Mouse (Mus musculus): ENCODE measurements around the gene Cdt1. TPM values are rescaled to one million over a fixed set of nuclear protein-coding genes. Genes with fewer than 3 reads are reported as not detected.
"Not testable (repeated sequence)": the region's sequence is repeated elsewhere in the genome, so short reads cannot be mapped to it uniquely, and the experiment has no call there.

Gene Cdt1
- polyA plus RNA-seq, 1 experiment from 2014 or later, result 12.8 TPM

- no peak overlapping the region for H3K27ac ChIP-seq (ENCODE audit: low read depth, low read length)
- peaks cover 13% of the 10 kb centered on the region for H3K4me1 ChIP-seq (ENCODE audit: control insufficient read depth, insufficient read depth, low read length)
- peaks cover 36% of the 10 kb centered on the region for H3K36me3 ChIP-seq (ENCODE audit: control insufficient read depth, insufficient read depth, low read length)
- H3K9ac ChIP-seq (ENCODE audit: low read length), result no peak overlapping the region
- H3K4me2 ChIP-seq (ENCODE audit: low read length), result no peak overlapping the region
- no peak overlapping the region for H3K4me3 ChIP-seq (ENCODE audit: low read depth, low read length)
- no peaks in the 10 kb centered on the region for H3K27me3 ChIP-seq (replicated peaks; ENCODE audit: control insufficient read depth, insufficient read depth, low read length)
- no peaks in the 10 kb centered on the region for H3K9me3 ChIP-seq (replicated peaks; ENCODE audit: control insufficient read depth, low read length)
- no peak for DNase-seq (ENCODE audit: low spot score)
- no peak for ATAC-seq
- WGBS, result 97% methylated on average over 16 of the region's 16 CpGs
Measured at GRCm38 (mm10) chr8:122569996-122570395, 2.2 kb downstream of the Cdt1 start.

- Histone ChIP-seq H3K27ac (ENCODE audit: low read depth, low read length) (no peak overlapping the region), H3K4me1 (ENCODE audit: control insufficient read depth, insufficient read depth, low read length) (peaks cover 23% of the 10 kb centered on the region), H3K4me2 (ENCODE audit: low read length) (no peak overlapping the region), H3K9ac (ENCODE audit: low read length) (no peak overlapping the region), H3K27me3 (replicated peaks; ENCODE audit: control insufficient read depth, insufficient read depth, low read length) (no peaks in the 10 kb centered on the region), H3K36me3 (ENCODE audit: control insufficient read depth, insufficient read depth, low read length) (peaks cover 36% of the 10 kb centered on the region), H3K4me3 (ENCODE audit: low read depth, low read length) (no peak overlapping the region), H3K9me3 (replicated peaks; ENCODE audit: control insufficient read depth, low read length) (no peaks in the 10 kb centered on the region)
- 96% methylated on average over 11 of the region's 11 CpGs for WGBS
- ATAC-seq (no peak), DNase-seq (ENCODE audit: low spot score) (no peak)
Measured at GRCm38 (mm10) chr8:122571153-122571552, 3.3 kb downstream of the Cdt1 start.

GRCm38 (mm10) chr8:122571750-122572267 lies 4.0 kb downstream of the Cdt1 start:
- ATAC-seq (no peak), DNase-seq (ENCODE audit: low spot score) (no peak)
- Histone ChIP-seq H3K4me3 (ENCODE audit: low read depth, low read length) (no peak overlapping the region), H3K36me3 (ENCODE audit: control insufficient read depth, insufficient read depth, low read length) (peaks cover 36% of the 10 kb centered on the region), H3K9ac (ENCODE audit: low read length) (no peak overlapping the region), H3K27me3 (replicated peaks; ENCODE audit: control insufficient read depth, insufficient read depth, low read length) (no peaks in the 10 kb centered on the region), H3K9me3 (replicated peaks; ENCODE audit: control insufficient read depth, low read length) (no peaks in the 10 kb centered on the region), H3K27ac (ENCODE audit: low read depth, low read length) (no peak overlapping the region), H3K4me1 (ENCODE audit: control insufficient read depth, insufficient read depth, low read length) (peaks cover 19% of the 10 kb centered on the region), H3K4me2 (ENCODE audit: low read length) (no peak overlapping the region)
- 95% methylated on average over 17 of the region's 17 CpGs for WGBS

GRCm38 (mm10) chr8:122572751-122573150 lies 4.9 kb downstream of the Cdt1 start:
- 91% methylated on average over 3 of the region's 3 CpGs for WGBS
- no peaks in the 10 kb centered on the region for H3K9me3 ChIP-seq (replicated peaks; ENCODE audit: control insufficient read depth, low read length)
- no peak overlapping the region for H3K9ac ChIP-seq (ENCODE audit: low read length)
- no peak overlapping the region for H3K4me3 ChIP-seq (ENCODE audit: low read depth, low read length)
- ATAC-seq (no peak), DNase-seq (ENCODE audit: low spot score) (no peak)
- H3K36me3 ChIP-seq (ENCODE audit: control insufficient read depth, insufficient read depth, low read length), result peaks cover 36% of the 10 kb centered on the region
- H3K4me2 ChIP-seq (ENCODE audit: low read length), result no peak overlapping the region
- no peaks in the 10 kb centered on the region for H3K27me3 ChIP-seq (replicated peaks; ENCODE audit: control insufficient read depth, insufficient read depth, low read length)
- peaks cover 17% of the 10 kb centered on the region for H3K4me1 ChIP-seq (ENCODE audit: control insufficient read depth, insufficient read depth, low read length)
- no peak overlapping the region for H3K27ac ChIP-seq (ENCODE audit: low read depth, low read length)

- not testable (repeated sequence) for H3K27ac ChIP-seq (ENCODE audit: low read depth, low read length); H3K9me3 ChIP-seq (replicated peaks; ENCODE audit: control insufficient read depth, low read length); H3K27me3 ChIP-seq (replicated peaks; ENCODE audit: control insufficient read depth, insufficient read depth, low read length); ATAC-seq; H3K9ac ChIP-seq (ENCODE audit: low read length); H3K4me3 ChIP-seq (ENCODE audit: low read depth, low read length); H3K4me2 ChIP-seq (ENCODE audit: low read length)
- peaks cover 17% of the 10 kb centered on the region for H3K4me1 ChIP-seq (ENCODE audit: control insufficient read depth, insufficient read depth, low read length)
- peak; percentile 29 for DNase-seq (ENCODE audit: low spot score)
- H3K36me3 ChIP-seq (ENCODE audit: control insufficient read depth, insufficient read depth, low read length), result peaks cover 36% of the 10 kb centered on the region
- 23% methylated on average over 4 of the region's 4 CpGs for WGBS
Measured at GRCm38 (mm10) chr8:122573176-122573575, 5.4 kb downstream of the Cdt1 start.

- no peak overlapping the region for H3K27ac ChIP-seq (ENCODE audit: low read depth, low read length)
Measured at GRCm38 (mm10) chr8:122573577-122573976, 5.8 kb downstream of the Cdt1 start.

GRCm38 (mm10) chr8:122574264-122574663 lies 6.4 kb downstream of the Cdt1 start:
- Histone ChIP-seq H3K9ac (ENCODE audit: low read length) (no peak overlapping the region), H3K27ac (ENCODE audit: low read depth, low read length) (no peak overlapping the region), H3K4me1 (ENCODE audit: control insufficient read depth, insufficient read depth, low read length) (peaks cover 16% of the 10 kb centered on the region), H3K27me3 (replicated peaks; ENCODE audit: control insufficient read depth, insufficient read depth, low read length) (no peaks in the 10 kb centered on the region), H3K4me2 (ENCODE audit: low read length) (no peak overlapping the region), H3K4me3 (ENCODE audit: low read depth, low read length) (no peak overlapping the region), H3K36me3 (ENCODE audit: control insufficient read depth, insufficient read depth, low read length) (peaks cover 36% of the 10 kb centered on the region), H3K9me3 (replicated peaks; ENCODE audit: control insufficient read depth, low read length) (no peaks in the 10 kb centered on the region)
- DNase-seq (ENCODE audit: low spot score) (no peak), ATAC-seq (no peak)
- WGBS, result 70% methylated on average over 3 of the region's 3 CpGs

More at GRCm38 (mm10) chr8:122573577-122573976, 5.8 kb downstream of the Cdt1 start:
- Histone ChIP-seq H3K4me3 (ENCODE audit: low read depth, low read length) (no peak overlapping the region), H3K9ac (ENCODE audit: low read length) (no peak overlapping the region), H3K4me2 (ENCODE audit: low read length) (no peak overlapping the region), H3K9me3 (replicated peaks; ENCODE audit: control insufficient read depth, low read length) (no peaks in the 10 kb centered on the region), H3K4me1 (ENCODE audit: control insufficient read depth, insufficient read depth, low read length) (peaks cover 17% of the 10 kb centered on the region), H3K36me3 (ENCODE audit: control insufficient read depth, insufficient read depth, low read length) (peaks cover 36% of the 10 kb centered on the region), H3K27me3 (replicated peaks; ENCODE audit: control insufficient read depth, insufficient read depth, low read length) (no peaks in the 10 kb centered on the region)
- 43% methylated on average over 9 of the region's 9 CpGs for WGBS
- ATAC-seq (no peak), DNase-seq (ENCODE audit: low spot score) (no peak)

GRCm38 (mm10) chr8:122574667-122575251 lies 6.9 kb downstream of the Cdt1 start:
- no peak overlapping the region for H3K4me2 ChIP-seq (ENCODE audit: low read length)
- no peak for ATAC-seq

GRCm38 (mm10) chr8:122575286-122575685 lies 7.5 kb downstream of the Cdt1 start:
- Histone ChIP-seq H3K4me1 (ENCODE audit: control insufficient read depth, insufficient read depth, low read length) (peaks cover 15% of the 10 kb centered on the region), H3K4me2 (ENCODE audit: low read length) (peak overlapping the region; percentile 83), H3K27ac (ENCODE audit: low read depth, low read length) (no peak overlapping the region), H3K4me3 (ENCODE audit: low read depth, low read length) (no peak overlapping the region), H3K9ac (ENCODE audit: low read length) (no peak overlapping the region), H3K9me3 (replicated peaks; ENCODE audit: control insufficient read depth, low read length) (no peaks in the 10 kb centered on the region), H3K36me3 (ENCODE audit: control insufficient read depth, insufficient read depth, low read length) (peaks cover 30% of the 10 kb centered on the region), H3K27me3 (replicated peaks; ENCODE audit: control insufficient read depth, insufficient read depth, low read length) (no peaks in the 10 kb centered on the region)
- DNase-seq (ENCODE audit: low spot score) (no peak), ATAC-seq (no peak)
- WGBS, result 83% methylated on average over 8 of the region's 8 CpGs

More at GRCm38 (mm10) chr8:122574667-122575251, 6.9 kb downstream of the Cdt1 start:
- H3K36me3 ChIP-seq (ENCODE audit: control insufficient read depth, insufficient read depth, low read length), result peaks cover 36% of the 10 kb centered on the region
- H3K9ac ChIP-seq (ENCODE audit: low read length), result no peak overlapping the region
- H3K4me3 ChIP-seq (ENCODE audit: low read depth, low read length), result no peak overlapping the region
- no peaks in the 10 kb centered on the region for H3K27me3 ChIP-seq (replicated peaks; ENCODE audit: control insufficient read depth, insufficient read depth, low read length)
- WGBS, result 63% methylated on average over 10 of the region's 10 CpGs
- H3K9me3 ChIP-seq (replicated peaks; ENCODE audit: control insufficient read depth, low read length), result no peaks in the 10 kb centered on the region
- H3K27ac ChIP-seq (ENCODE audit: low read depth, low read length), result no peak overlapping the region
- peaks cover 15% of the 10 kb centered on the region for H3K4me1 ChIP-seq (ENCODE audit: control insufficient read depth, insufficient read depth, low read length)
- DNase-seq (ENCODE audit: low spot score), result no peak
